Mouse (Mus musculus) C2C12 (cell line): ENCODE measurements around the gene Elavl1. TPM values are rescaled to one million over a fixed set of nuclear protein-coding genes. Genes with fewer than 3 reads are reported as not detected.
A peak's percentile ranks its signal among the peaks of the same experiment; 100 is the strongest.

ENCODE experiments used
- H3K27me3 ChIP-seq: one replicate; pipeline ENCODE4 v1.6.1; 2011; ENCODE audit not compliant: control insufficient read depth, insufficient read depth, insufficient read length
- H3K36me3 ChIP-seq: one replicate; pipeline ENCODE4 v1.6.1; 2011; ENCODE audit not compliant: control insufficient read depth, insufficient read depth
- H3K4me3 ChIP-seq: one replicate; pipeline ENCODE4 v1.5.1; 2011; ENCODE audit warnings: mild to moderate bottlenecking, control low read depth; ENCODE audit not compliant: poor library complexity, insufficient read depth, severe bottlenecking
- H3K79me2 ChIP-seq: one replicate; pipeline ENCODE4 v1.6.1; 2011; ENCODE audit not compliant: control insufficient read depth, insufficient read depth
- H3K79me3 ChIP-seq: one replicate; pipeline ENCODE4 v1.6.1; 2011; ENCODE audit warnings: low read depth, control low read depth
- H3ac ChIP-seq: one replicate; pipeline ENCODE3; 2011; ENCODE audit warnings: low read depth; ENCODE audit not compliant: control insufficient read depth, insufficient read length
- CEBPB ChIP-seq: IDR thresholded peaks from one replicate; pipeline ENCODE4 v1.6.1; 2011; ENCODE audit warnings: low read depth, mild to moderate bottlenecking, control low read depth, moderate library complexity
- CTCF ChIP-seq: IDR thresholded peaks from one replicate; pipeline ENCODE4 v1.5.1; 2011; ENCODE audit not compliant: control insufficient read depth, insufficient read depth, insufficient read length
- FOSL1 ChIP-seq: IDR thresholded peaks from one replicate; pipeline ENCODE4 v1.8.0; 2011; ENCODE audit warnings: mild to moderate bottlenecking, low read length; ENCODE audit not compliant: poor library complexity, insufficient read depth, severe bottlenecking
- MAX ChIP-seq: IDR thresholded peaks from one replicate; pipeline ENCODE4 v1.6.1; 2011; ENCODE audit warnings: mild to moderate bottlenecking, control low read depth
- MYOD1 ChIP-seq: IDR thresholded peaks from one replicate; pipeline ENCODE4 v1.6.1; 2011; ENCODE audit warnings: low read depth; ENCODE audit not compliant: control insufficient read depth, insufficient read length
- MYOG ChIP-seq: IDR thresholded peaks from one replicate; pipeline ENCODE4 v1.6.1; 2011; ENCODE audit not compliant: control insufficient read depth, insufficient read length; ENCODE audit errors: extremely low read depth
- USF1 ChIP-seq: IDR thresholded peaks from one replicate; pipeline ENCODE4 v1.6.1; 2011; ENCODE audit warnings: low read depth, mild to moderate bottlenecking, control low read depth, moderate library complexity
- long read RNA-seq, 2 experiments: library from polyadenylated mRNA; unstranded; transcript quantifications; one replicate each; pipeline ENCODE4 v2.0.0; 2019 to 2020
- polyA plus RNA-seq: library from polyadenylated mRNA; unstranded; fragments of >200 nt; fragmentation: generic; extraction: Trizol; gene quantifications from one replicate; pipeline ENCODE4 v1.2.1, GENCODE M21; 2012; ENCODE audit warnings: missing spikeins

The Elavl1 gene
- 63.8 TPM for polyA plus RNA-seq
- long read RNA-seq, experiment 1, full-length matches to known transcripts = 112 of 132 reads
- long read RNA-seq, experiment 1, partial matches to known transcripts = 4 of 132 reads
- long read RNA-seq, experiment 1, other reads (novel, unspliced or antisense) = 16 of 132 reads
- long read RNA-seq, experiment 2, full-length matches to known transcripts = 1,319 of 1,514 reads
- long read RNA-seq, experiment 2, partial matches to known transcripts = 11 of 1,514 reads
- long read RNA-seq, experiment 2, other reads (novel, unspliced or antisense) = 184 of 1,514 reads

GRCm38 (mm10) chr8:4324983-4325750 lies at the start of gene Elavl1, which contains the start of gene Ccl25:
Gene Elavl1, minus strand, starts transcription at chr8:4325413.
Gene Ccl25, plus strand, starts transcription at chr8:4325210.
- TF ChIP-seq USF1 (no peak), MYOD1 (no peak), MYOG (no peak), MAX (no peak), CTCF (no peak), CEBPB (no peak), FOSL1 (no peak)
- Histone ChIP-seq H3K79me3 (peaks cover 77% of the 10 kb centered on the region), H3K79me2 (peaks cover 82% of the 10 kb centered on the region), H3ac (peak within 1 kb of the TSS; percentile 98), H3K27me3 (no peaks in the 10 kb centered on the region), H3K36me3 (peaks cover 52% of the 10 kb centered on the region), H3K4me3 (peak within 1 kb of the TSS; percentile 76)

GRCm38 (mm10) chr8:4372657-4373056 lies 47.4 kb upstream of the Elavl1 start:
- H3ac ChIP-seq = no peak overlapping the region
- TF ChIP-seq USF1 = no peak
- no peak for TF ChIP-seq FOSL1
- no peak for TF ChIP-seq CEBPB
- no peak for TF ChIP-seq CTCF
- TF ChIP-seq MYOG = no peak
- no peak for TF ChIP-seq MYOD1
- TF ChIP-seq MAX = no peak

GRCm38 (mm10) chr8:4370078-4370477 lies 44.9 kb upstream of the Elavl1 start:
- Histone ChIP-seq H3K4me3 (no peak overlapping the region), H3K27me3 (no peaks in the 10 kb centered on the region), H3K79me2 (no peaks in the 10 kb centered on the region), H3K79me3 (no peaks in the 10 kb centered on the region), H3K36me3 (no peaks in the 10 kb centered on the region), H3ac (no peak overlapping the region)
- TF ChIP-seq CTCF (peak; percentile 5), MAX (no peak)

More at GRCm38 (mm10) chr8:4372657-4373056, 47.4 kb upstream of the Elavl1 start:
- Histone ChIP-seq H3K27me3 (no peaks in the 10 kb centered on the region), H3K4me3 (no peak overlapping the region), H3K79me2 (no peaks in the 10 kb centered on the region), H3K79me3 (no peaks in the 10 kb centered on the region), H3K36me3 (no peaks in the 10 kb centered on the region)

GRCm38 (mm10) chr8:4368470-4368869 lies 43.3 kb upstream of the Elavl1 start:
- Histone ChIP-seq H3ac (no peak overlapping the region), H3K27me3 (no peaks in the 10 kb centered on the region), H3K4me3 (no peak overlapping the region), H3K79me3 (no peaks in the 10 kb centered on the region), H3K36me3 (no peaks in the 10 kb centered on the region), H3K79me2 (no peaks in the 10 kb centered on the region)
- no peak for TF ChIP-seq CEBPB
- no peak for TF ChIP-seq MYOD1
- no peak for TF ChIP-seq MAX
- TF ChIP-seq MYOG = no peak
- TF ChIP-seq USF1 = no peak
- TF ChIP-seq CTCF = no peak
- no peak for TF ChIP-seq FOSL1

GRCm38 (mm10) chr8:4367808-4368207 lies 42.6 kb upstream of the Elavl1 start:
- Histone ChIP-seq H3K36me3 (no peaks in the 10 kb centered on the region), H3ac (no peak overlapping the region), H3K79me3 (no peaks in the 10 kb centered on the region), H3K4me3 (no peak overlapping the region), H3K27me3 (no peaks in the 10 kb centered on the region), H3K79me2 (no peaks in the 10 kb centered on the region)
- no peak for TF ChIP-seq USF1
- peak; percentile 35 for TF ChIP-seq MYOD1

- Histone ChIP-seq H3K79me2 (no peaks in the 10 kb centered on the region), H3K79me3 (no peaks in the 10 kb centered on the region), H3K36me3 (no peaks in the 10 kb centered on the region), H3ac (no peak overlapping the region), H3K4me3 (no peak overlapping the region), H3K27me3 (no peaks in the 10 kb centered on the region)
- no peak for TF ChIP-seq MAX
- TF ChIP-seq MYOD1 = no peak
- TF ChIP-seq MYOG = no peak
- no peak for TF ChIP-seq CTCF
- no peak for TF ChIP-seq CEBPB
- TF ChIP-seq FOSL1 = no peak
- no peak for TF ChIP-seq USF1
Measured at GRCm38 (mm10) chr8:4366189-4366588, 41.0 kb upstream of the Elavl1 start.
